Mouse (Mus musculus): ENCODE measurements around the gene Osbpl5. TPM values are rescaled to one million over a fixed set of nuclear protein-coding genes. Genes with fewer than 3 reads are reported as not detected.
A peak's percentile ranks its signal among the peaks of the same experiment; 100 is the strongest.

Osbpl5 gene
- polyA plus RNA-seq, 2 experiments: 51.3 to 60.4 TPM

- ATAC-seq (ENCODE audit: low FRiP score, low read depth) (no peak), DNase-seq (ENCODE audit: low spot score) (peak; percentile 63)
- H3K4me3 ChIP-seq (replicated peaks; ENCODE audit: low read length): no peak overlapping the region
- 43% methylated on average over 5 of the region's 5 CpGs for WGBS
- no peak overlapping the region for H3K9ac ChIP-seq (ENCODE audit: low read depth, low read length, severe bottlenecking)
- H3K4me2 ChIP-seq (replicated peaks; ENCODE audit: low read depth, low read length, severe bottlenecking): no peak overlapping the region
- H3K9me3 ChIP-seq (ENCODE audit: control insufficient read depth, low read length): no peaks in the 10 kb centered on the region
- H3K4me1 ChIP-seq (ENCODE audit: control insufficient read depth, insufficient read depth, low read length): 0 out of 2 replicates have a peak, but pooled peaks cover 8% of the 10 kb centered on the region
- no peaks in the 10 kb centered on the region for H3K36me3 ChIP-seq (ENCODE audit: control insufficient read depth, insufficient read depth, low read length)
- no peaks in the 10 kb centered on the region for H3K27me3 ChIP-seq (ENCODE audit: control insufficient read depth, insufficient read depth, low read length)
- no peak overlapping the region for H3K27ac ChIP-seq (replicated peaks; ENCODE audit: low read depth, low read length)
- no peak for TF ChIP-seq POLR2A (IDR thresholded peaks at IDR 0.05; ENCODE audit: borderline replicate concordance, extremely low read depth, insufficient read depth, insufficient read length)
These were observed 2.6 kb downstream of the Osbpl5 start for GRCm38 (mm10) chr7:143753990-143754715.

- no peak for DNase-seq (ENCODE audit: low spot score)
- H3K27ac ChIP-seq (replicated peaks; ENCODE audit: low read depth, low read length): no peak overlapping the region
- ATAC-seq (ENCODE audit: low FRiP score, low read depth): no peak
- no peak overlapping the region for H3K4me3 ChIP-seq (replicated peaks; ENCODE audit: low read length)
- 0 out of 2 replicates have a peak, but pooled peaks cover 8% of the 10 kb centered on the region for H3K4me1 ChIP-seq (ENCODE audit: control insufficient read depth, insufficient read depth, low read length)
- H3K27me3 ChIP-seq (ENCODE audit: control insufficient read depth, insufficient read depth, low read length): no peaks in the 10 kb centered on the region
- H3K36me3 ChIP-seq (ENCODE audit: control insufficient read depth, insufficient read depth, low read length): no peaks in the 10 kb centered on the region
- no peaks in the 10 kb centered on the region for H3K9me3 ChIP-seq (ENCODE audit: control insufficient read depth, low read length)
- TF ChIP-seq POLR2A (IDR thresholded peaks at IDR 0.05; ENCODE audit: borderline replicate concordance, extremely low read depth, insufficient read depth, insufficient read length): no peak
- H3K4me2 ChIP-seq (replicated peaks; ENCODE audit: low read depth, low read length, severe bottlenecking): no peak overlapping the region
- 78% methylated on average over 3 of the region's 3 CpGs for WGBS
- no peak overlapping the region for H3K9ac ChIP-seq (ENCODE audit: low read depth, low read length, severe bottlenecking)
These were observed 4.2 kb downstream of the Osbpl5 start for GRCm38 (mm10) chr7:143752606-143753005.

GRCm38 (mm10) chr7:143752056-143752455, 4.7 kb downstream of the Osbpl5 start:
- no peak overlapping the region for H3K27ac ChIP-seq (replicated peaks; ENCODE audit: low read depth, low read length)
- no peak overlapping the region for H3K4me2 ChIP-seq (replicated peaks; ENCODE audit: low read depth, low read length, severe bottlenecking)
- no peak overlapping the region for H3K9ac ChIP-seq (ENCODE audit: low read depth, low read length, severe bottlenecking)
- no peaks in the 10 kb centered on the region for H3K36me3 ChIP-seq (ENCODE audit: control insufficient read depth, insufficient read depth, low read length)
- WGBS: 63% methylated on average over 4 of the region's 4 CpGs
- DNase-seq (ENCODE audit: low spot score) (no peak), ATAC-seq (ENCODE audit: low FRiP score, low read depth) (no peak)
- H3K4me1 ChIP-seq (ENCODE audit: control insufficient read depth, insufficient read depth, low read length): 0 out of 2 replicates have a peak, but pooled peaks cover 6% of the 10 kb centered on the region
- TF ChIP-seq POLR2A (IDR thresholded peaks at IDR 0.05; ENCODE audit: borderline replicate concordance, extremely low read depth, insufficient read depth, insufficient read length): no peak
- H3K4me3 ChIP-seq (replicated peaks; ENCODE audit: low read length): no peak overlapping the region
- no peaks in the 10 kb centered on the region for H3K9me3 ChIP-seq (ENCODE audit: control insufficient read depth, low read length)
- H3K27me3 ChIP-seq (ENCODE audit: control insufficient read depth, insufficient read depth, low read length): no peaks in the 10 kb centered on the region

- DNase-seq (ENCODE audit: low spot score) (no peak), ATAC-seq (ENCODE audit: low FRiP score, low read depth) (no peak)
- WGBS: 66% methylated on average over 1 of the region's 1 CpGs
- Histone ChIP-seq H3K4me1 (ENCODE audit: control insufficient read depth, insufficient read depth, low read length) (0 out of 2 replicates have a peak, but pooled peaks cover 3% of the 10 kb centered on the region), H3K4me2 (replicated peaks; ENCODE audit: low read depth, low read length, severe bottlenecking) (no peak overlapping the region), H3K27me3 (ENCODE audit: control insufficient read depth, insufficient read depth, low read length) (no peaks in the 10 kb centered on the region), H3K4me3 (replicated peaks; ENCODE audit: low read length) (no peak overlapping the region), H3K9me3 (ENCODE audit: control insufficient read depth, low read length) (no peaks in the 10 kb centered on the region), H3K27ac (replicated peaks; ENCODE audit: low read depth, low read length) (no peak overlapping the region), H3K9ac (ENCODE audit: low read depth, low read length, severe bottlenecking) (no peak overlapping the region), H3K36me3 (ENCODE audit: control insufficient read depth, insufficient read depth, low read length) (no peaks in the 10 kb centered on the region)
- TF ChIP-seq POLR2A (IDR thresholded peaks at IDR 0.05; ENCODE audit: borderline replicate concordance, extremely low read depth, insufficient read depth, insufficient read length): no peak
These were observed 5.4 kb downstream of the Osbpl5 start for GRCm38 (mm10) chr7:143751380-143751779.

- Histone ChIP-seq H3K27ac (replicated peaks; ENCODE audit: low read depth, low read length) (no peak overlapping the region), H3K4me1 (ENCODE audit: control insufficient read depth, insufficient read depth, low read length) (no peaks in the 10 kb centered on the region), H3K27me3 (ENCODE audit: control insufficient read depth, insufficient read depth, low read length) (no peaks in the 10 kb centered on the region), H3K36me3 (ENCODE audit: control insufficient read depth, insufficient read depth, low read length) (no peaks in the 10 kb centered on the region), H3K4me2 (replicated peaks; ENCODE audit: low read depth, low read length, severe bottlenecking) (no peak overlapping the region), H3K9ac (ENCODE audit: low read depth, low read length, severe bottlenecking) (no peak overlapping the region), H3K4me3 (replicated peaks; ENCODE audit: low read length) (no peak overlapping the region), H3K9me3 (ENCODE audit: control insufficient read depth, low read length) (no peaks in the 10 kb centered on the region)
- no peak for TF ChIP-seq POLR2A (IDR thresholded peaks at IDR 0.05; ENCODE audit: borderline replicate concordance, extremely low read depth, insufficient read depth, insufficient read length)
- 71% methylated on average over 3 of the region's 3 CpGs for WGBS
- ATAC-seq (ENCODE audit: low FRiP score, low read depth) (no peak), DNase-seq (ENCODE audit: low spot score) (no peak)
These were observed 7.7 kb downstream of the Osbpl5 start for GRCm38 (mm10) chr7:143749045-143749444.

All from limb, embryonic 14.5 days (tissue).